Mouse (Mus musculus): ENCODE measurements around the gene Mcam. TPM values are rescaled to one million over a fixed set of nuclear protein-coding genes. Genes with fewer than 3 reads are reported as not detected.
"Not testable (repeated sequence)": the region's sequence is repeated elsewhere in the genome, so short reads cannot be mapped to it uniquely, and the experiment has no call there.

Mcam gene
- polyA plus RNA-seq, 1 experiment from 2014 or later, result 38.7 TPM

- not testable (repeated sequence) for H3K9ac ChIP-seq
Observed at GRCm38 (mm10) chr9:44111909-44112308, 22.4 kb upstream of the Mcam start.

GRCm38 (mm10) chr9:44113105-44113789 is 21.0 kb upstream of the Mcam start, which contains the start of the genes Gm49380 and Rnf26:
TSS of gene Gm49380 (minus strand) at chr9:44113500.
TSS of gene Rnf26 (minus strand) at chr9:44113517.
- Histone ChIP-seq H3K4me1 (peaks cover 35% of the 10 kb centered on the region), H3K9ac (peak within 1 kb of the TSS; percentile 71), H3K36me3 (0 out of 2 replicates have a peak, but pooled peaks cover 5% of the 10 kb centered on the region), H3K4me3 (replicated peaks) (peak within 1 kb of the TSS; percentile 79), H3K9me3 (replicated peaks) (no peaks in the 10 kb centered on the region), H3K27me3 (no peaks in the 10 kb centered on the region), H3K4me2 (replicated peaks) (peak within 1 kb of the TSS; percentile 52), H3K27ac (replicated peaks) (peak within 1 kb of the TSS; percentile 79)
- under 1% methylated on average over 51 of the region's 51 CpGs for WGBS
- ATAC-seq (ENCODE audit: insufficient number of reproducible peaks, low FRiP score, low TSS enrichment, low read depth), result peak; percentile 94

More at GRCm38 (mm10) chr9:44111909-44112308, 22.4 kb upstream of the Mcam start:
- 49% methylated on average over 10 of the region's 12 CpGs for WGBS
- not testable (repeated sequence) for H3K27me3 ChIP-seq; H3K27ac ChIP-seq (replicated peaks); H3K9me3 ChIP-seq (replicated peaks); H3K36me3 ChIP-seq; ATAC-seq (ENCODE audit: insufficient number of reproducible peaks, low FRiP score, low TSS enrichment, low read depth)
- peak overlapping the region; percentile 79; the same call in 1 of the 2 replicates for H3K4me3 ChIP-seq (replicated peaks)
- H3K4me2 ChIP-seq (replicated peaks), result peak overlapping the region; percentile 52
- H3K4me1 ChIP-seq, result peaks cover 49% of the 10 kb centered on the region

GRCm38 (mm10) chr9:44114453-44114852 is 19.8 kb upstream of the Mcam start:
- Histone ChIP-seq H3K9ac (no peak overlapping the region), H3K4me2 (replicated peaks) (no peak overlapping the region), H3K27ac (replicated peaks) (no peak overlapping the region), H3K4me3 (replicated peaks) (no peak overlapping the region), H3K9me3 (replicated peaks) (no peaks in the 10 kb centered on the region), H3K36me3 (no peaks in the 10 kb centered on the region), H3K4me1 (peaks cover 23% of the 10 kb centered on the region), H3K27me3 (no peaks in the 10 kb centered on the region)
- no peak for ATAC-seq (ENCODE audit: insufficient number of reproducible peaks, low FRiP score, low TSS enrichment, low read depth)
- 79% methylated on average over 2 of the region's 2 CpGs for whole genome bisulfite sequencing

- no peak for ATAC-seq (ENCODE audit: insufficient number of reproducible peaks, low FRiP score, low TSS enrichment, low read depth)
- no peaks in the 10 kb centered on the region for H3K27me3 ChIP-seq
Observed at GRCm38 (mm10) chr9:44115599-44115998, 18.7 kb upstream of the Mcam start.

DNA sequence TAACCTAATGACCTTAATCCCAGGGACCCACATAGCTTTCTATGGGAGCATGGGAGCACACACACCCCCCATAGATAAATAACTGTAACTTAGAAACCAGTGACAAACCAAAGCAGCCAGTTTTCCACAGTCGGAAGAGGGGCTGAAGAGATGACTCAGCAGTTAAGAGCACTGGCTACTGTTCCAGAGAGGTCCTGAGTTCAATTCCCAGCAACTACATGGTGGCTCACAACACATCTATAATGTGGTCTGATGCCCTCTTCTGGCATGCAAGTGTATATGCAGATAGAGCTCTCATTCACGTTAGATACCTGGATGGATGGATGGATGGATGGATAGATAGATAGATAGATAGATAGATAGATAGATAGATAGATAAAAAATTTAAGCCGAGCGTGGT is 18.1 kb upstream of the Mcam start:
- Histone ChIP-seq H3K4me3 (replicated peaks) (no peak overlapping the region), H3K36me3 (no peaks in the 10 kb centered on the region), H3K27ac (replicated peaks) (no peak overlapping the region), H3K9me3 (replicated peaks) (no peaks in the 10 kb centered on the region), H3K9ac (no peak overlapping the region), H3K4me1 (peaks cover 12% of the 10 kb centered on the region), H3K4me2 (replicated peaks) (no peak overlapping the region), H3K27me3 (no peaks in the 10 kb centered on the region)
- 91% methylated on average over 4 of the region's 4 CpGs for WGBS
- no peak for ATAC-seq (ENCODE audit: insufficient number of reproducible peaks, low FRiP score, low TSS enrichment, low read depth)

More at GRCm38 (mm10) chr9:44115599-44115998, 18.7 kb upstream of the Mcam start:
- 91% methylated on average over 9 of the region's 9 CpGs for WGBS
- H3K27ac ChIP-seq (replicated peaks), result no peak overlapping the region
- H3K9ac ChIP-seq, result no peak overlapping the region
- peaks cover 12% of the 10 kb centered on the region for H3K4me1 ChIP-seq
- no peaks in the 10 kb centered on the region for H3K36me3 ChIP-seq
- H3K9me3 ChIP-seq (replicated peaks), result no peaks in the 10 kb centered on the region
- H3K4me2 ChIP-seq (replicated peaks), result no peak overlapping the region
- H3K4me3 ChIP-seq (replicated peaks), result no peak overlapping the region

- no peak for ATAC-seq (ENCODE audit: insufficient number of reproducible peaks, low FRiP score, low TSS enrichment, low read depth)
- Histone ChIP-seq H3K27ac (replicated peaks) (no peak overlapping the region), H3K4me2 (replicated peaks) (no peak overlapping the region), H3K27me3 (no peaks in the 10 kb centered on the region), H3K9ac (no peak overlapping the region), H3K9me3 (replicated peaks) (no peaks in the 10 kb centered on the region), H3K4me3 (replicated peaks) (no peak overlapping the region), H3K4me1 (no peaks in the 10 kb centered on the region), H3K36me3 (no peaks in the 10 kb centered on the region)
- 47% methylated on average over 5 of the region's 5 CpGs for WGBS
Observed at GRCm38 (mm10) chr9:44119011-44119410, 15.3 kb upstream of the Mcam start.

GRCm38 (mm10) chr9:44119948-44120465 is 14.3 kb upstream of the Mcam start:
- H3K9me3 ChIP-seq (replicated peaks), result no peaks in the 10 kb centered on the region
- H3K27ac ChIP-seq (replicated peaks), result no peak overlapping the region
- H3K9ac ChIP-seq, result no peak overlapping the region
- H3K4me3 ChIP-seq (replicated peaks), result no peak overlapping the region
- H3K27me3 ChIP-seq, result no peaks in the 10 kb centered on the region
- no peaks in the 10 kb centered on the region for H3K4me1 ChIP-seq
- H3K4me2 ChIP-seq (replicated peaks), result no peak overlapping the region
- WGBS, result 75% methylated on average over 8 of the region's 8 CpGs
- ATAC-seq (ENCODE audit: insufficient number of reproducible peaks, low FRiP score, low TSS enrichment, low read depth), result no peak
- no peaks in the 10 kb centered on the region for H3K36me3 ChIP-seq

DNA sequence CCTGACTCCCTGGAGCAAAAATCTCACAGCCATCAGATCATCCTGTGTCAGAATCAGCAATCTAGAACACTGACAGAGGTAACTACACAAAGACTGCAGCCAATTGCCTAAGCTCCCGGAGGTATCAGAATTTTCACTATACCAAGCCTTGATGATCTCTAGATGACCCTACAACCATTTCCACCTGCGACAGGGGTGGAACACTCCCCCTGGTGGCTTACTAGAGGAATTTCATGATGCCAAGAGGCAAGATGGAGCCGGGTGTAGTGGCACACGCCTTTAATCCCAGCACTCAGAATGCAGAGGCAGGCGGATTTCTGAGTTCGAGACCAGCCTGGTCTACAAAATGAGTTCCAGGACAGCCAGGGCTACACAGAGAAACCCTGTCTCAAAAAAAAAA is 10.0 kb upstream of the Mcam start:
- no peak for ATAC-seq (ENCODE audit: insufficient number of reproducible peaks, low FRiP score, low TSS enrichment, low read depth)
- no peaks in the 10 kb centered on the region for H3K27me3 ChIP-seq
- no peak overlapping the region for H3K4me3 ChIP-seq (replicated peaks)
- no peaks in the 10 kb centered on the region for H3K36me3 ChIP-seq
- no peaks in the 10 kb centered on the region for H3K9me3 ChIP-seq (replicated peaks)
- H3K4me2 ChIP-seq (replicated peaks), result no peak overlapping the region
- H3K4me1 ChIP-seq, result peaks cover 13% of the 10 kb centered on the region
- no peak overlapping the region for H3K27ac ChIP-seq (replicated peaks)
- no peak overlapping the region for H3K9ac ChIP-seq
- 69% methylated on average over 6 of the region's 6 CpGs for WGBS

- Histone ChIP-seq H3K36me3 (no peaks in the 10 kb centered on the region), H3K27me3 (no peaks in the 10 kb centered on the region), H3K4me2 (replicated peaks) (no peak overlapping the region), H3K4me3 (replicated peaks) (no peak overlapping the region), H3K4me1 (peaks cover 20% of the 10 kb centered on the region), H3K9me3 (replicated peaks) (no peaks in the 10 kb centered on the region), H3K9ac (no peak overlapping the region), H3K27ac (replicated peaks) (0 out of 2 replicates have a peak overlapping the region, but pooled peaks have one; percentile 56)
- 39% methylated on average over 5 of the region's 5 CpGs for WGBS
- no peak for ATAC-seq (ENCODE audit: insufficient number of reproducible peaks, low FRiP score, low TSS enrichment, low read depth)
Observed at GRCm38 (mm10) chr9:44125026-44125425, 9.2 kb upstream of the Mcam start.

DNA sequence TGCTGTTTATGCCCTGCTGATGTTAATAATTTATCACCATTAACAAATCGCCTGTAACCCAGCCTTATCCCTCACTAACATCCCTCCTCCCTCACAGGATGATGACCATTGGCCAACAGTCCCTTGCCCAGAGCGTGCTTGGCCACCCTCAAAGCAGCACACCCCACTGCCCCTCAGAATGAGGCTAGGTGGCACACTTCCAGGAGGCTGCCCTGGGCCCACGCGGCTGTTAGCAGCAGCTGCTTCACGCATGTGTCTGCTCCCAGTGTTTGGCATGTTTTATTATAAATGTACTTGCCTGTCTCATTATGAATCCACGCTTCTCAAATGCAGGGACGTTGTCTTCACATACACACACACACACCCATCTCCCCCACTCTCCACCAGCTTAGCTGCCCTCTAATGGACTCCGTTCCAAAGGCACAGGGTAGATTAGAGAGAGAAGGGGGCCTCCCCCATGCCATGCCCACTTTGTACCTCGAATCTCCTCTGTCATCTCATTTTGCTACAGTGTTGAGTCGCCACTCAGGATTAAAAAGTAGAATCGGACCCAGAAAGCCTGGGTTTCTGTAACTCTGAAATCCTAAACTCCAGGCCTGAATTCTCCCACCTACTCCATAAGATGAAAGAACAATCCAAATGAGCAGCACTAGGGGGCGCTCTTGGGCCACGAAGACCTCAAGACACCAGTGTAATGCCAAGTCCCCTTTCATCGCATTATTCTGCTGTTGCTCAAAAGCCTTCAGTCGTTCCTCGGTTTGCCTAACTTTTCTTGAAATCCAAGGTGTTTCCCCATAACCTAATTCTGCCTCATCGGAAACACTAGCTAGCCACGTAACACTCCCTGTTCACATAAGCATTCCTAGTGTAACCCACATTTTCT is 8.5 kb upstream of the Mcam start:
- H3K9me3 ChIP-seq (replicated peaks), result no peaks in the 10 kb centered on the region
- WGBS, result 25% methylated on average over 18 of the region's 18 CpGs
- H3K4me3 ChIP-seq (replicated peaks), result no peak overlapping the region

GRCm38 (mm10) chr9:44126746-44127145 is 7.5 kb upstream of the Mcam start:
- Histone ChIP-seq H3K9ac (no peak overlapping the region), H3K27ac (replicated peaks) (peak overlapping the region; percentile 56; the same call in 1 of the 2 replicates), H3K27me3 (0 out of 2 replicates have a peak, but pooled peaks cover 4% of the 10 kb centered on the region), H3K36me3 (no peaks in the 10 kb centered on the region), H3K4me3 (replicated peaks) (no peak overlapping the region), H3K4me2 (replicated peaks) (no peak overlapping the region), H3K4me1 (peaks cover 35% of the 10 kb centered on the region), H3K9me3 (replicated peaks) (no peaks in the 10 kb centered on the region)
- 83% methylated on average over 3 of the region's 3 CpGs for WGBS
- no peak for ATAC-seq (ENCODE audit: insufficient number of reproducible peaks, low FRiP score, low TSS enrichment, low read depth)

More for the DNA sequence above, 8.5 kb upstream of the Mcam start:
- Histone ChIP-seq H3K27ac (replicated peaks) (peak overlapping the region; percentile 56; the same call in 1 of the 2 replicates), H3K27me3 (no peaks in the 10 kb centered on the region), H3K36me3 (no peaks in the 10 kb centered on the region), H3K4me2 (replicated peaks) (peak overlapping the region; percentile 34; the same call in 1 of the 2 replicates), H3K9ac (no peak overlapping the region), H3K4me1 (peaks cover 27% of the 10 kb centered on the region)
- no peak for ATAC-seq (ENCODE audit: insufficient number of reproducible peaks, low FRiP score, low TSS enrichment, low read depth)
